Mouse (Mus musculus) G1E (cell line): ENCODE data around the gene Eif2a.

Source experiments
- CTCF ChIP-seq: IDR thresholded peaks from 2 replicates; pipeline ENCODE4 v1.5.1; 2012; ENCODE audit warnings: low read depth, low read length, inconsistent platforms, mixed read lengths
- GATA2 ChIP-seq: IDR thresholded peaks from 2 replicates; pipeline ENCODE4 v1.6.1; 2012; ENCODE audit warnings: low read depth, low read length, inconsistent platforms, borderline replicate concordance
- POLR2AphosphoS5 ChIP-seq: IDR thresholded peaks from 2 replicates; pipeline ENCODE4 v1.6.1; 2012; ENCODE audit warnings: low read depth, low read length, inconsistent platforms; ENCODE audit not compliant: insufficient replicate concordance
- TAL1 ChIP-seq: conservative IDR thresholded peaks from 2 replicates; pipeline ENCODE4 v1.6.1; 2012; ENCODE audit warnings: low read depth, low read length, inconsistent platforms, mixed read lengths

- TF ChIP-seq CTCF (no peak), TAL1 (no peak), POLR2AphosphoS5 (no peak), GATA2 (no peak)
These were observed 1.4 kb upstream of the Eif2a start for GRCm38 (mm10) chr3:58524246-58524645.
